Comparison of ENCODE assay signal across 16 mouse cellular contexts in genomic region chr8:78022986-78023385, GRCm38 (mm10).
DNase-seq lines count a peak whose midpoint lies in the region; ATAC-seq and TF ChIP-seq lines count a peak whose summit lies in the region.
"Had no signal": no experiment of that assay in that cellular context is flagged by ENCODE, and none has a peak within 500 bp of the region (broad histone marks: within the 10 kb centered on the region; RNA-seq: fewer than 3 reads in every experiment).

No protein-coding gene starts in this region.

- H3K27me3 ChIP-seq in heart, adult 2 months (ENCODE audit: control insufficient read depth, insufficient read depth, low read length) = no peaks in the 10 kb centered on the region
- H3K27me3 ChIP-seq in kidney, embryonic 15.5 days = no peaks in the 10 kb centered on the region
- H3K27me3 ChIP-seq in lung, postnatal 0 days (replicated peaks; ENCODE audit: insufficient read depth, low read length) = no peaks in the 10 kb centered on the region
- no peaks in the 10 kb centered on the region for H3K27me3 ChIP-seq in stomach, embryonic 16.5 days (ENCODE audit: control insufficient read depth, insufficient read depth, low read length)
- H3K27me3 ChIP-seq: forebrain, embryonic 13.5 days; liver, embryonic 15.5 days; megakaryocyte, embryonic 14.5 days had no signal

- H3K9ac ChIP-seq in heart, adult 2 months (ENCODE audit: low read depth, low read length) = no peak overlapping the region
- H3K9ac ChIP-seq in kidney, embryonic 15.5 days = no peak overlapping the region
- H3K9ac ChIP-seq in lung, postnatal 0 days (replicated peaks; ENCODE audit: low read depth) = no peak overlapping the region
- H3K9ac ChIP-seq in stomach, embryonic 16.5 days (ENCODE audit: low read length) = no peak overlapping the region
- H3K9ac ChIP-seq: forebrain, embryonic 13.5 days; liver, embryonic 15.5 days had no signal

- DNase-seq in heart, adult 2 months = no peak
- DNase-seq in heart, postnatal 14 days = no peak
- DNase-seq in kidney, postnatal 10 days = no peak
- DNase-seq in lung, postnatal 0 days (ENCODE audit: low spot score) = peak; percentile 52
- no peak for DNase-seq in lung, postnatal 14 days
- no peak for DNase-seq in layer of hippocampus, adult 2 months (ENCODE audit: low spot score in 2 of 2)
- DNase-seq: adrenal gland, postnatal 14 days; cerebellum, adult 9-10 months; heart, postnatal 10 days; right cerebral cortex, postnatal 4 days; thymus, postnatal 14 days had no signal

- H3K4me2 ChIP-seq in kidney, embryonic 15.5 days = no peak overlapping the region
- no peak overlapping the region for H3K4me2 ChIP-seq in lung, postnatal 0 days (replicated peaks; ENCODE audit: low read depth, low read length)
- H3K4me2 ChIP-seq in stomach, embryonic 16.5 days (ENCODE audit: low read depth, low read length) = peak overlapping the region; percentile 1; the same call in 1 of the 2 replicates
- H3K4me2 ChIP-seq: forebrain, embryonic 13.5 days; liver, embryonic 15.5 days had no signal

- 63% methylated on average over 5 of the region's 5 CpGs for WGBS in heart, adult 2 months
- WGBS in kidney, embryonic 15.5 days = 33% methylated on average over 5 of the region's 5 CpGs
- 33% methylated on average over 5 of the region's 5 CpGs for WGBS in lung, postnatal 0 days
- WGBS in stomach, embryonic 16.5 days = 41% methylated on average over 5 of the region's 5 CpGs

- peak overlapping the region; percentile 91 for H3K27ac ChIP-seq in heart, adult 2 months
- peak overlapping the region; percentile 88 for H3K27ac ChIP-seq in kidney, embryonic 15.5 days
- peak overlapping the region; percentile 68 for H3K27ac ChIP-seq in lung, postnatal 0 days (ENCODE audit: low read length)
- peak overlapping the region; percentile 87 for H3K27ac ChIP-seq in stomach, embryonic 16.5 days (ENCODE audit: low read length)
- H3K27ac ChIP-seq in layer of hippocampus, adult 2 months = no peak overlapping the region
- H3K27ac ChIP-seq: forebrain, embryonic 13.5 days; liver, embryonic 15.5 days had no signal

- H3K36me3 ChIP-seq in heart, adult 2 months (ENCODE audit: control insufficient read depth, insufficient read depth, low read length) = peaks cover 11% of the 10 kb centered on the region
- H3K36me3 ChIP-seq in kidney, embryonic 15.5 days = no peaks in the 10 kb centered on the region
- no peaks in the 10 kb centered on the region for H3K36me3 ChIP-seq in lung, postnatal 0 days (ENCODE audit: insufficient read depth, low read length)
- no peaks in the 10 kb centered on the region for H3K36me3 ChIP-seq in stomach, embryonic 16.5 days (ENCODE audit: control insufficient read depth, insufficient read depth, low read length)
- H3K36me3 ChIP-seq: liver, embryonic 15.5 days had no signal

- ATAC-seq in kidney, embryonic 15.5 days (replicated peaks; ENCODE audit: low FRiP score) = no peak
- peak; percentile 39 for ATAC-seq in lung, postnatal 0 days
- 0 out of 2 replicates have a peak, but pooled peaks have one; percentile 8 for ATAC-seq in stomach, embryonic 16.5 days (ENCODE audit: insufficient read depth, low FRiP score)
- ATAC-seq: forebrain, embryonic 13.5 days had no signal

- no peak overlapping the region for H3K4me3 ChIP-seq in heart, adult 2 months
- no peak overlapping the region for H3K4me3 ChIP-seq in kidney, embryonic 15.5 days (replicated peaks)
- H3K4me3 ChIP-seq in lung, postnatal 0 days (ENCODE audit: low read depth, low read length) = no peak overlapping the region
- H3K4me3 ChIP-seq in stomach, embryonic 16.5 days (replicated peaks; ENCODE audit: low read length) = no peak overlapping the region
- no peak overlapping the region for H3K4me3 ChIP-seq in layer of hippocampus, adult 2 months
- H3K4me3 ChIP-seq: forebrain, embryonic 13.5 days; liver, embryonic 15.5 days; megakaryocyte, embryonic 14.5 days had no signal

- TF ChIP-seq CTCF in heart, adult 2 months (IDR thresholded peaks at IDR 0.05) = no peak
- TF ChIP-seq CTCF in lung, postnatal 0 days (IDR thresholded peaks at IDR 0.05) = no peak
- no peak for TF ChIP-seq CTCF in layer of hippocampus, adult 2 months (conservative IDR thresholded peaks at IDR 0.05)

- H3K9me3 ChIP-seq in kidney, embryonic 15.5 days (replicated peaks) = no peaks in the 10 kb centered on the region
- no peaks in the 10 kb centered on the region for H3K9me3 ChIP-seq in lung, postnatal 0 days (ENCODE audit: low read length)
- H3K9me3 ChIP-seq in stomach, embryonic 16.5 days (replicated peaks; ENCODE audit: control insufficient read depth, low read length) = no peaks in the 10 kb centered on the region
- H3K9me3 ChIP-seq: forebrain, embryonic 13.5 days; liver, embryonic 15.5 days; megakaryocyte, embryonic 14.5 days had no signal

- no peak for TF ChIP-seq POLR2A in heart, adult 2 months (IDR thresholded peaks at IDR 0.05; ENCODE audit: insufficient read depth, low read depth, low read length)

- no peaks in the 10 kb centered on the region for H3K79me2 ChIP-seq in heart, adult 2 months (replicated peaks; ENCODE audit: control insufficient read depth, insufficient read depth, low read length)

- H3K4me1 ChIP-seq in heart, adult 2 months (ENCODE audit: control insufficient read depth, insufficient read depth, low read length) = peaks cover 3% of the 10 kb centered on the region; the same call in 1 of the 2 replicates
- H3K4me1 ChIP-seq in kidney, embryonic 15.5 days = peaks cover 20% of the 10 kb centered on the region
- H3K4me1 ChIP-seq in lung, postnatal 0 days (ENCODE audit: insufficient read depth, low read depth, low read length) = peaks cover 11% of the 10 kb centered on the region; the same call in 1 of the 2 replicates
- H3K4me1 ChIP-seq in stomach, embryonic 16.5 days (ENCODE audit: control insufficient read depth, insufficient read depth, low read length) = peaks cover 13% of the 10 kb centered on the region
- H3K4me1 ChIP-seq: liver, embryonic 15.5 days; megakaryocyte, embryonic 14.5 days had no signal

- intact Hi-C loops in heart, adult 2 months (cut with DNase I) = loop anchor here (5.0 kb wide), 1 partner anchor 36 kb away; no protein-coding TSS in a partner anchor
- intact Hi-C loops in heart, postnatal 14 days (cut with DNase I) = no loop called here

- TF ChIP-seq EP300 in heart, adult 2 months (IDR thresholded peaks at IDR 0.05; ENCODE audit: insufficient read depth, low read depth, low read length) = no peak
- TF ChIP-seq EP300 in lung, postnatal 0 days (IDR thresholded peaks at IDR 0.05) = no peak
